Mouse (Mus musculus) heart, postnatal 0 days (tissue): ENCODE data around the gene Acrbp.

ENCODE experiments used
- CTCF ChIP-seq: IDR thresholded peaks from 2 replicates; pipeline ENCODE4 v1.5.1; 2016; ENCODE audit warnings: antibody characterized with exemption, control low read depth, low read depth
- EP300 ChIP-seq: IDR thresholded peaks from 2 replicates; pipeline ENCODE4 v1.6.1; 2016; ENCODE audit warnings: antibody characterized with exemption, low read depth

GRCm38 (mm10) chr6:125071170-125071895, 21.8 kb downstream of the Acrbp start:
- TF ChIP-seq CTCF: no peak
- no peak for TF ChIP-seq EP300
